Mouse (Mus musculus) hindbrain, embryonic 14.5 days (tissue): ENCODE data around the gene Tcstv1. TPM values are rescaled to one million over a fixed set of nuclear protein-coding genes. Genes with fewer than 3 reads are reported as not detected.

Experiments used
- polyA plus RNA-seq: library from polyadenylated mRNA; unstranded; fragments of >200 nt; fragmentation: Nextera tagmentation; extraction: Ambion mirVana; gene quantifications from 2 replicates; pipeline ENCODE4 v1.2.1, GENCODE M21; 2014

Gene Tcstv1
- polyA plus RNA-seq, 1 experiment from 2014 or later, result not detected

Other genes with a start within 250 kb of the Tcstv1 start
- gene Hmgcs1, start 204.4 kb downstream of the Tcstv1 start, polyA plus RNA-seq, result 533 and 643 TPM in 2 replicates
- gene Nim1k, start 138.9 kb downstream of the Tcstv1 start, polyA plus RNA-seq, result 5.4 and 6.4 TPM in 2 replicates
- gene Zfp131, start 103.9 kb downstream of the Tcstv1 start, polyA plus RNA-seq, result 32.7 and 34.5 TPM in 2 replicates
- gene AF067063, start 64.6 kb downstream of the Tcstv1 start, polyA plus RNA-seq, result not detected in 2 replicates
- not detected in 2 replicates for gene D13Ertd608e, start 58.8 kb downstream of the Tcstv1 start, polyA plus RNA-seq
- not detected in 2 replicates for gene Gm21761, start 34.5 kb upstream of the Tcstv1 start, polyA plus RNA-seq
- gene B020031M17Rik, start 56.0 kb upstream of the Tcstv1 start, polyA plus RNA-seq, result not detected in 2 replicates
- gene Gm36079, start 132.2 kb upstream of the Tcstv1 start, polyA plus RNA-seq, result not detected in 2 replicates
- not detected in 2 replicates for gene Gm21188, start 157.4 kb upstream of the Tcstv1 start, polyA plus RNA-seq
- gene Gm20767, start 245.5 kb upstream of the Tcstv1 start, polyA plus RNA-seq, result not detected in 2 replicates